Mouse (Mus musculus): ENCODE measurements around the gene Pawr. TPM values are rescaled to one million over a fixed set of nuclear protein-coding genes. Genes with fewer than 3 reads are reported as not detected.

The Pawr gene
- total RNA-seq, 2 experiments from 2014 or later, result 2.6 to 2.7 TPM

DNA sequence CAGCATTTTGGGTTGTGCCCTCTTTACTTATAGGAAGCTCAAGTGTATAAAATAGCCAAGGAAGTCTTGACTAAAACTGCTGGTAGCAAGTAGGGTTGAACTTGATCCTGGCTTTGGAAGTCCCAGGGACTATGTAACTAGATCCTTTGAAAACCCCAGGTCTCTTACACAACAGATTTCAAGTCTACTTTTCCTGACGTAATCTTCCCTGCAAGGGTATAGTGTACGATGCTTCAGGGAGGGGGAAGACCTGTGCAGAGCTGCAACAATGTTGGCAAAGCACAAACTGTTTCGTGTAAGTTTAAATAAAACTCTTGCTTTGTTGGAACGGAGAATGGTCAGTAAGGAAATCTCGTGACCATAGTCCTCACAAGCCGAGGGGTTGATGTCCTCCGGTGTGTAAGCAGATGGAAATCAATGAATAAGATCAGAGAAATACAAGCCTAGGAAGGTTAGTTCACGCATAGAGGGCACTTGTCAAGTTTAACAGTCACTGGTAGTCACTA lies 56.5 kb downstream of the Pawr start:
- DNase-seq (ENCODE audit: low spot score in 2 of 2), result no peak

DNA sequence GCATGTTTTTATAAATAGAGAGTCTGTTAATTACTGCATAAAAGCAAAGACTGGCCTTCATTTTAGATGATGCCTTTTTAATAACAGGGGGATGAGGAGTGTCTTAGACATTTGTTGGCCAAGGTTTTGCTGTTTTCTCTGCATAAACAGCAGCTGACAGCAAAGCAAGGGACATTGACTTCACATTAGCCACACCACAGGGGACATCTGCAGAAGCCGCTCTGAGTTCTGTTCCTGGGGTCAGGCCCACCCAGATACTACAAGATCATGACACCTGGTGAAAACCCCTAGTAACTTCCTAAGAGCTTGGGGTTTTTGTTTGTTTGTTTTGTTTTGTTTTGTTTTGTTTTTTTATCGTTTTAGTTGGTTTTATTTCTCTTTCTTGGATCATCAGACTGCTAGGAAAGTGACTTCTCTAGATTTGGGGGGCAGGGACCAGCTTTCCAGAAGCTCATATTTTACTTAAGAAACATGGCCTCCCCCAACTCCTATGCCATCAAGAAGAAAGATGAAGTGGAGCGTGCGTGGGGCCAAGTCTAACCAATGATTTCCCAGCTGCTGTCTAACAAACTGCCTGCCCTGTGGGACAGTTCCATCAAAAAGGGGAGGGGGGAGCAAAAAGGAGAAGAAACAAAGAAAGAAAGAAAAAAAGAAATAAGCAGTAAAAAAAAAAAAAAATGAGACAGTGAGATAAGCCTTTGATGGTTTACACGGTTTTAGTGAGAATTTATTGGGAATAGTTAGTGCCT lies 57.4 kb downstream of the Pawr start:
- DNase-seq (ENCODE audit: low spot score in 2 of 2), result no peak

DNA sequence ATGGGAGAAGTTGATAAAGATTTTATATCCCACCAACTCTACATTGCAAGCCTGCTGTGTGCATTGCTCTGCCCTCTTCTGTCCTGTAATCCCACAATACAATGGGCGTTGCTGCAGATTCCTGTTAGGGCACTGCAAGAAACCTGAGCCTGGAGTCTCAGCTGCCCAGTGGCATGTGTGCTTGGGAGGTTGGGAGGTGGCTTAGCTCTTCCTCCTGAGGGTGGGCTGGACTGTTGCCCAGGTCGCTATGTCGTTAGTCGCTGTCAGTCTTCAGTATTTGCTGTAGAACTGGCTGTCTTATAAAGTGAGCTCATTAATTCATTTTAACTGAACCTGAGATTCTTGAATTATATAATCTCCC lies 58.0 kb downstream of the Pawr start:
- DNase-seq (ENCODE audit: low spot score in 2 of 2), result no peak

- no peak for DNase-seq (ENCODE audit: low spot score in 2 of 2)
These were observed 59.5 kb downstream of the Pawr start for GRCm38 (mm10) chr10:108391370-108391902.

DNA sequence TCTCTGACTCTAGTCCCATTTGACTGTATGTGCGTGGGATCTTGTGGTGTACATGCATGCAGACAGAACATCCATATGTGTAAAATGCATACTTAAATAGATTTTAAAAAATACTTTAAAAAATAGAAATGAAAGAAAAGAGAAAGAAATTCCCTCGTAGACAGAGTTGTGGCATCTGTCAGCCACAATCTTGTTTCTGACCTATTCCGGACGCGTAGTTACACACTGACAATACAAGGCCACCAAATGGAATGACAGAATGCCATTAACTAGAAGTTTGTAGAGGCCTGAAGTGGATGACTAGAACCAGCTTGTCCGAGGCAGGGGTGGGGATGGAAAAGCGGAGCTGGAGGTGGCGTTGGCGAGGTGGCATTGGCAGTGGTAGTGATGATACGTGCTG lies 60.2 kb downstream of the Pawr start:
- DNase-seq (ENCODE audit: low spot score in 2 of 2), result no peak

- no peak for DNase-seq (ENCODE audit: low spot score in 2 of 2)
These were observed 62.4 kb downstream of the Pawr start for GRCm38 (mm10) chr10:108394306-108394705.

GRCm38 (mm10) chr10:108395229-108395628 lies 63.3 kb downstream of the Pawr start:
- DNase-seq (ENCODE audit: low spot score in 2 of 2), result no peak

GRCm38 (mm10) chr10:108395647-108396046 lies 63.7 kb downstream of the Pawr start:
- no peak for DNase-seq (ENCODE audit: low spot score in 2 of 2)

- no peak for DNase-seq (ENCODE audit: low spot score in 2 of 2)
These were observed 70.8 kb downstream of the Pawr start for GRCm38 (mm10) chr10:108402751-108403150.

DNA sequence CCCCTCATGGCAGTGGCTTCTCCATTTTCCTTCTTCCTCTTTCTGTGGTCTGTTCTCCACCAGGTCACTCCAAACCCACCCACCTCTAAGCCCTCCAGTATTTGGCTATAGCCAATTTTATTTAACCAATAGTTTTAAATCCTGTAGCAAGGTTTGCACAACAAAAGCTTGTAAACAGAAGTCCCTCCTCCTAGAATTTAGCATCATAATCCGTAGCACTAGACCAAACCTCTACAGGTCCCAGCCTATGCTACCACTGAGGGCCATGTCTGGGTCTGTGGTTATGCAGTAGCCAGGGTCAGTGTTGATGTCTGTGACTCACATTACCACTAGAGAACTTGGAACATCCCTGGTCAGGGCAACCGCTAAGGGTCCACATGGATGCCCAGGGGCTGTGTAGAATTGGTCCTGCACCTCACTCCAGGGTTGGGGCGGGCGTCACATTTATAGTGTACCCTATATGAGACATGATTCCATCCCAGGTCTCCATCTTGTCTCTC lies 71.5 kb downstream of the Pawr start:
- DNase-seq (ENCODE audit: low spot score in 2 of 2), result no peak

DNA sequence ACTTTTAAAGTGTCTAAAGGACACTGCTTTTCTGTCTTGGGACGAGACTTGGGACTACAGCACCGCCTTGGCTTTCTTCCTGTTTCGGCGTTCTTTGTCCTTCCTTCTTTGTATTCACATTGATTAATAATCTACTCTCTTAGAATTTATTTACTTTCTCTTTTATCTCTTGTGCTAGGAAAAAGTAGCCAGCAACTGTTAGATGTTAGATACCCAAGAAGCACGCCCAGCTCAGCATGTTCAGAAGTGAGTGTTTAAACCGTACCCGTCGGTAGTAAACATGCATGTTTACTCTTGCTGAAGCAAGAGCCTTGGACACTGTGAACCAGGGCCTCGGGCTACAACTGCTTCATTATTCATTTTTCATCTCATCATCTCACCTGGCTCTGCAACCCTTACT lies 72.2 kb downstream of the Pawr start:
- DNase-seq (ENCODE audit: low spot score in 2 of 2), result no peak

DNA sequence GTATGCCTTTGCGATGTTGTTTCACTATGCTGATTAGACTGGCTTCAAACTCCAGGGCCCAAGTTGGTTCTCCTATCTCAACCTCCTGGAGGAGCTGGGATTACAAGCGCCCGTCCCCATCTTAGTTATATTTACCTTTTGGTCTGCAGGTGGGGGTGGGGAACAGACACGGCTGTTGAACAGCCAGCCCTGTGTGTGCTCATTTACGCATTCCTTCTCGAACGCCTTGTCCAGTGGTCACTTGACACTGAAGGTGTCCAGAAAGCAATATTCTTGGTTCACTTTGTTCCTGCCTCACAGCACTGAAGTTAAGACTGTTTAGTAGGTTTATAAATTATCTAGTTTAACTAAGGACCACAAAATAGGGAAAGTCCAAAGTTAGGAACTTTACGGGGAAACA lies 73.2 kb downstream of the Pawr start:
- DNase-seq (ENCODE audit: low spot score in 2 of 2), result no peak

- DNase-seq (ENCODE audit: low spot score in 2 of 2), result no peak
These were observed 74.0 kb downstream of the Pawr start for GRCm38 (mm10) chr10:108405931-108406330.

GRCm38 (mm10) chr10:108406798-108407754 lies 75.2 kb downstream of the Pawr start:
- no peak for DNase-seq (ENCODE audit: low spot score in 2 of 2)

DNA sequence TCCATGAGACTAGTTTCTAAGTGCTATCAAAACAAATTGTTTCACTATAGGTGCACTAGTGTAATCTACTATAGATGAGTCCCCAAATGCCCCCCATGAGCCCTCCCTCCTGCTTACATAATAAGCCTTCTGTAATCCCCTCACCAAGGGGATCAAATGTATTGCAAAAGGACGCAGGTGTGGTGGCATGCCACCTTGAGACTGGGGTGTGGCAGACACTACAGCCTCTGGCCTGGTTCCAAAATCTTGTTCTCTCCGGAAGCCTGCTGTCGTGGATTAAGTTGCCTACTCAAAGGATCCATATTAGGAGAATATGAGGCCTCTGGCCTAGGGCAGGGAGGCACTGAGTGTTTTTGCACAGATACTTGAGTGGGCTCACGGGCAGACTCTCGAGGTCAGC lies 76.1 kb downstream of the Pawr start:
- no peak for DNase-seq (ENCODE audit: low spot score in 2 of 2)

DNA sequence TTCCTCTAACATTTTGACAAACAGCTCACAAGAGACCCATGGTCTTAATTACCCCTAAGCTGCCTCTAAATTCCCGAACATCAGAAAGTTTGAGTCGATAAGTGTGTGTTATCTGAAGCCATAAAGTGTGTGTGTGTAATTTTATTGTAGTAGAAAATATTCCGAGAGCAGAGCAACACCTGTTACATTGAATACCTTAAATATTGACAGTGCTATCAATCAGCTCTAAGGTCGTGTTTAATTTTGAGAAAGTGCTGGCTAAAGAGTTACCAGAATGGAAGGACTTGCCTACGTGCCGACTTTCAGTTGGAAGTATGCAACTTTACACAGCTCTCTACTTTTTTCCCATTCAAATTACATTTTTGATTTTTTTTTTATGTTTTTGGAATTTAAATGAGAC lies 76.5 kb downstream of the Pawr start:
- no peak for DNase-seq (ENCODE audit: low spot score in 2 of 2)

GRCm38 (mm10) chr10:108408986-108409385 lies 77.1 kb downstream of the Pawr start:
- no peak for DNase-seq (ENCODE audit: low spot score in 2 of 2)

DNA sequence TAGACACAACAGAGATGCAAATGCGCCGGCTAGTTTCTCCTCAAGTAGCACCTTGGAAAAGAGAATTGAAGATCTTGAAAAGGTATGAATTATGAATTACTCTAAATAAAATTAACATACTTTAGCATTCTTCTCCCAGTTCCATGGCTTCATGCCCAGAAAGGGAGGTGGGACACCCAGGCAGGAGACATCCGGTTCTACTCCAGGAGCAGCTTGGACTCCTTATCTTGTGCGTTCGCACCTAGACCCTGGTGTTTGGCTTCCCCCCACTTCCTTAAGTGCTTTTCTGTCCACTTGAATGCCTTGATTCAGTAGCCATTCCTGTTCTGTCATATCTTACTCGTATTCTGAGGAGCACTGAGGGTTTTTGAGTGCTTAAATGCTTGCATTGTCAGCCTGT lies 77.6 kb downstream of the Pawr start:
- no peak for DNase-seq (ENCODE audit: low spot score in 2 of 2)

- no peak for DNase-seq (ENCODE audit: low spot score in 2 of 2)
These were observed 83.2 kb downstream of the Pawr start for GRCm38 (mm10) chr10:108414936-108415635.

DNA sequence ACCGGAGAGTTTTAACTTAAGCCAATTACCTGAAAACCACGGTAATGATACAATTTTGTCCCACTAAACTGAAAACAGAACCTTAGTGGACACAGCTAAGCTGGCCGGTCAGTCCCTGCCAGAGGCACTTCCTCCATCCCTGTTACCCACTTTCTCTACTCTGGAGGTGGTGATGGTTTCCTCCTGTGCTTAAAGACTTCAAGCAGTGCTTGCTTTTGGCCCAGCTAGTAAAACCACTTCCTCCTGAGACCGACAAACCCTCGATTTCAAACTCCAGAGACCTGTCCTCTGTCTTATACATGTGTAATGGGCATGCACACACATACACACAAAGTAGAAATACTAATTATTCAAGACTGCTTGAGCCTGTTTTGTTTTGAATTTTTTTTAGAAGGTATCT lies 85.5 kb downstream of the Pawr start:
- no peak for DNase-seq (ENCODE audit: low spot score in 2 of 2)

DNA sequence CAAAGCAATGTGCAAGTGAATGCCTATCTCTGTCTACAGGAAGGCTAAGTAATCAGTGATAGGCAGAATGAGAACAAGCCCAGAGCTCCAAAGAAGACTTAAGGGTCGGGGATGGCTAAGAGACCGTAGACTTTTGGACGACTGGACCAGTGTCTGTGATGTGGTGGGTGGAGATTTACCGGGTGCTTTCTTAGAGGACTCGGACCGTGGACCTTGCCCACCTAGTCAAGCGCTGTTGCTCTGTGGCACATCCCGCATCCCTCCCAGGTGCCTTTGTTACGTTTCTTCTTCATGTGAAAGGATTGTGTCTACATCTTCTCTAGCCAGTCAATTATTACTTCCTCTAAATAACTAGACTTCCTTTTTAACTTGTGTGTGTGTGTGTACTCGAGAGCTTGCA lies 98.6 kb downstream of the Pawr start:
- DNase-seq (ENCODE audit: low spot score in 2 of 2), result no peak

All from layer of hippocampus, adult 18-20 months (tissue).